Mouse (Mus musculus) embryonic stem cell, embryonic (primary cell): ENCODE data around the gene Zdhhc13.

Experiments used
- CTCF ChIA-PET, 4 experiments: fragments of 300-600 bp in 2 of 4; fragments of 350-600 bp in 2 of 4; sonication (Branson Sonifier 250); formaldehyde crosslinking; loops; one replicate each; lab custom pipeline; 2022; ENCODE audit warnings: inconsistent platforms in 2 of 4; lab: Charles Lee
- POLR2A ChIA-PET, 4 experiments: fragments of 300-600 bp in 2 of 4; fragments of 350-600 bp in 2 of 4; sonication (Branson Sonifier 250); formaldehyde crosslinking; loops; one replicate each; lab custom pipeline; 2022; ENCODE audit warnings: antibody characterized with exemption in 4 of 4, inconsistent platforms in 1 of 4; lab: Charles Lee

Zdhhc13 gene

DNA sequence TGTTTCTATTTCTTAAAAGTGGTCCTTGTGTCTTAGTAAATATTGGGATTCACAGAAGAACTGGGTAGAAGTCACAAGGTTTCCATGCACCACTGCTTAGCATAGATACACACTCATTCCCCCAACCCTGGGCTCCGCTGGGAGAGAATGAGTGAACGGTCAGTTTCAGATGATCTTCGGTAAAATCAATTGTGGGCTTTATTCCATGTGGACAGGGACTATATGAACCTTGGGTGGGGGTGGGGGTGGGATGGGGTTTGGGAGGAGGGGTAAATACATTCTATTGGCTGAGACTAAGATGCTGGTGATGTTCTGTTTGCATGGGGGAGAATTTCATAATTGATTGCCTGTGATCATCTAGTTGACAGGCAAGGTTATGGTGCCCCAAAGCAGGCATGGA lies 66.7 kb downstream of the Zdhhc13 start:
- POLR2A ChIA-PET: no interaction called here
- CTCF ChIA-PET: no interaction called here

DNA sequence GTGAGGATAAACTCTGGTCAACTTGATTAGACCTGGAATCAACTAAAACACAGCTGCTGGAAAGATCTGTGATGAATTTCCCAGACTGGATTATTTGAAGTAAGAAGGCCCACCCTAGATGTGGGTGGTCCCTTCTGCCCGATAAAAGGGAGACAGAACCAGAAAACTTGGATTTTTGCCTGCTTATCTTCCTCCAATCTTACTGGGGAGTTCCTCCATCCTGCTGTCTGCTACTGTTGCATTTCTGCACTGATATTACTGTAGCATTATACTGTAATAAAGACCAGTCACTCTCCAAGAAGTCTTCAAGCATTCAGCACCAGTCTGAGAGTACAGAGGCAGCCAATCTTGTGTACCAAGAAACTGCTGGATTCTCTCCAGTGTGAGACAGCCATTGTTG lies 69.5 kb downstream of the Zdhhc13 start:
- CTCF ChIA-PET: no interaction called here
- POLR2A ChIA-PET: interaction anchor here in 1 of 4 experiments (1.6 kb wide), 1 partner anchor 18 kb away, joined by 3 read pairs; no protein-coding TSS in a partner anchor

DNA sequence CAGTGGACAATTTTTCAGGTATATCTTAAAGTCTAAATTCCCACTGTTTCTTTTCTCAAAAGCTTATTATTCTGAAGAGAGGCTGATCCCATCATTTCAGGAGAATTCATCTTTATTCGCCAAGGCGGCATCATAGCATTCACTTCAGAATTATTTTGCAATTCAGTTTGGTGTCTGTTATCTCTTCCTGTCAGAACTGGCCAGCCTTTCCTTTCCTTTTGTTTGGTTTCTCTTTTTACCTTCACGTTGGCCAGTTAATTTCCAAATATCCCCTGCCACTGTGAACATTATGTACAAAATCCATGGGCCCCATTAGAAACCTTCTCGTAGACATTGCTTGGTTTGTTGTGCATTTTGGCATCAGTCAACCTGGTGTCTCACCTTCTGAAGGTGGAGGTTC lies 70.6 kb downstream of the Zdhhc13 start:
- ChIA-PET CTCF (no interaction called here), POLR2A (interaction anchor here in 1 of 4 experiments (0.9 kb wide), 1 partner anchor 14 kb away, joined by 4 read pairs; no protein-coding TSS in a partner anchor)

DNA sequence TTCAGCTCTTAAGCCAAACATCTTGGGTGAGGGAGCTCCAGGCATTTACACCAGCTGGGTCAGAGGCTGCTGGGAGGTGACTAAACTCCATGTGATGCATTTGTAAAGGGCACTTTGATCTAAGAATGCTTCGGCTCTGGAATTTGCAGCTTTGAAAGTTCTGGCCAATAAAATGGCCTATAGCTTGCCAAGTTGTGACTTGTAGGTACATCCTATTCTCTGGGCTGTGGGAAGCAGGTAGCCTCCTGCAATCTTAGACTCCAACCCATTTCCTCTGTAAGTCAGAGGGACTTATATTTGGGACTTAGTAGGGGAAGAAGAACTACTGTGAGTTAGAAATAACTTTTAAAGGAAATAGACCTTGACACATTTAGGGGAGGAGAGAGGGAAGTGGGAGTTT lies 72.1 kb downstream of the Zdhhc13 start:
- ChIA-PET POLR2A (interaction anchor here in 2 of 4 experiments (0.6 to 1.6 kb wide), 2 partner anchors 13 to 33 kb away, joined by 3 to 4 read pairs; no protein-coding TSS in a partner anchor), CTCF (interaction anchor here in 2 of 4 experiments (0.5 to 0.6 kb wide), 2 partner anchors 21 to 1068 kb away, joined by 4 to 6 read pairs; no protein-coding TSS in a partner anchor)

DNA sequence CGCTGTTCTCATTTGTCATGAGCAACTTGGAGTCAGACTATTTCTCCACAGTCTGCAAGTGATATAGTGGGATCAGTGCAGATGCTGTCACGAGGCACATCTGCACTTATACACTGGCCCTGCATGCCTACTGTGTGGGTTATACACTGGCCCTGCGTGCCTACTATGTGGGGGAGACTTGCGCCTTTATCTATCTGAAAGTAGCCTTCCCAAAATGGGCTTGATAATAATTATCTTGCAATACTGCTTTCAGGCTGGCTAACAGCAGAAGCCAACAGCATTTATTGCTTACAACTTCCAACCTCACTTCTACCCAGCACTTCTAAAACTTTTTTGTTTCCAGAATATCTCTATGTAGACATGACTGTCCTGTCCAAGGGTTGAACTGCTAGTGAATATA lies 73.0 kb downstream of the Zdhhc13 start:
- ChIA-PET CTCF (no interaction called here), POLR2A (interaction anchor here in 2 of 4 experiments (0.6 to 1.6 kb wide), 2 partner anchors 12 to 33 kb away, joined by 3 to 4 read pairs; no protein-coding TSS in a partner anchor)

DNA sequence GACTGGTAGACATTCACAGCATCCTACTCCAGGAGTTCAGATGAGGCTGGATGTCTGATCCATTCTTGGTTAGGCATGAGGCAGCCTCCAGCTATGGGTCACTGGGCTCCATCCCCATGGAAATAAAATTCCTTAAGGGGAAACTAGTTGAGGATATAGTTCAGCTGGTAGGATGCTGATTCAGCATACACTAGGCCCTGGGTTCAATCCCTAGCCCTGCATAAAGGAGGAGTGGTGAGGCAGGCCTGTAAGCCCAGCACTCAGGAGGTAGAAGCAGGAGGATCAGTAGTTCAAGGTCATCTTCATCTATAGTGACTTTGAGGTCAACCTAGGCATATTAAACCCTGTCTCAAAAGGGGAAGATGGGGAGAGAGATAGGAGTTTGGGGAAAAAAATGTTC lies 75.4 kb downstream of the Zdhhc13 start:
- POLR2A ChIA-PET: no interaction called here
- CTCF ChIA-PET: interaction anchor here in 1 of 4 experiments (0.5 kb wide), 1 partner anchor 12 kb away, joined by 3 read pairs; no protein-coding TSS in a partner anchor

DNA sequence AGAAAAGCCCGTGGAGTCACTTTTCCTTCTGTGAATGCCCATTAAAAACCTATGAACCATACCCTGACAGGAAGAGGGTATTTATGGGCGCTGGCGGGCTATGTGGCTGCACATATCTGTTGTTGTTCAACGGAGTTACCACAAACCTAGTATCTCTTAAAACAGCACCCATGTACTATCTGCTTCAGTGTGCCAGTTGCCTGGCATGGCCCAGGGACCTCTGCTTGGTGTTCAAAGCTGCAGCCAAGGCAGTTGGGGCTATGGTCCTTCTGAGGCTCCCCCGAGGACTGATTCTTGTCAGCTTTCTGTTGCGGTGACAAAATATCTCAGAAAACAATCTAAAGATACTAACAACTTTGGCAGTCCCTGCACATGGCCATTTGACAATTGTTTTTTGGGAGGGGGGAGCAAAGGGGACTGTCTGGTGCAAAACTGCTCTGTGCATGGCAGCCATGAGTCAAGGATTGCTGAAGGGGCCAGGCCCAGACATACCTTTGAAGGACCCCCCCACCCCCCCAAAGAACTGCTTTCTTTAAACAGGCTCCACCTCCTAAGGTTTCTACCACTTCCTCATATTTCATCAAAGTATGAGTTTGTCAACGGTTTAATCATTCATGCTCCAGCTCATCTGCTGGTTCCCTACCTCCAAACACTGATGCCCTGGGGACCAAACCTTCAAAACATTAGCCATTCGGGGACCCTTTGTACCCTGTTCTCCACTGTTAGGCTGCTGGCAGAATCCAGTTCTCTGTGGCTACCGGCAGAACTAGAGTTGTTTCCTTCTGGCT lies 76.1 kb downstream of the Zdhhc13 start:
- ChIA-PET CTCF (no interaction called here), POLR2A (interaction anchor here in 1 of 4 experiments (0.6 kb wide), 1 partner anchor 280 kb away, joined by 8 read pairs; no protein-coding TSS in a partner anchor)

DNA sequence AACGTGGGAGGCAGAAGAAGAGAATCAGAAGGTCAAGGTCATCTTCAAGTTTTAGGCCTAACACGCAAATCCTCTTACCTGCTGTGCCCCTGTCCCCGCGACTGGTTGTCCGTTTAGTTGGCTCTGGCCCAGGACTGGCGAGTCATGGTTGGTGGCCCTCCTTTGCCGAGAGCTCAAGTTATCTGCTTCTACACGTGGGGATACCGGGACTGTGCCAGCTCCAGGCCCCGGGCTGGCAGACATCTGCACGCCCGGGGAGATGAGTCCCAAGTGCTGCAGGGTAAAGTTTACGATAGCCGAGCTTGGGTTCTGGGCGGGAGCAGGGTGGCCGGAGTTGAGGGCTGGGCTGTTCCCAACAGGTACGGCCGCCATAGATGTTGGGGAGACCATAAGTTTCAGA lies 78.8 kb downstream of the Zdhhc13 start:
- ChIA-PET POLR2A (interaction anchor here in 2 of 4 experiments (0.8 to 2.7 kb wide), 4 partner anchors 13 to 33 kb away, joined by 3 to 6 read pairs (median 3); partner anchors contain the start of gene E2f8 (in 2 of the 2)), CTCF (interaction anchor here in 1 of 4 experiments (0.6 to 1.2 kb wide), 2 partner anchors 9 to 383 kb away, joined by 3 read pairs; no protein-coding TSS in a partner anchor)

DNA sequence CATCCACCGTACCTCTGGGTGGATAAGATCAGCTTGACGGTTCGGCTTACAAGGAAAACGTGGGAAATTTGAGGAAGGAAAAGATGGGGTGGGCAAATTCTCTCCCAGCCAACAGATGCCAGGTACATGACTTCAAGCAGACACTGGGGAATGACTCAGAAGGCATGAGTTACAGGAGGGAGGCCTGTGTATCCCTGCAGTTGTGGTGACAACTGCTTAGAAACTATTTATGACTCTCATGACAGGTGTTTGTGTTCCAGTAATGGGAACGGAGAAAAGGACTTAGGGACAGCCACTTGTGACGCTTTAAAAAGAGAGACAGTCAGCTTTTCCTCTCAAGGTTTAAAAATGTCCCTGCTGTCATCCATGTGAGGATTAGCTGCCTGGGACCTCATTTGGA lies 81.3 kb downstream of the Zdhhc13 start:
- ChIA-PET POLR2A (interaction anchor here in 2 of 4 experiments (1.4 to 2.3 kb wide), 2 partner anchors 11 kb away, joined by 4 to 9 read pairs; partner anchors contain the start of gene E2f8 (in 2 of the 2)), CTCF (interaction anchor here in 1 of 4 experiments (1.1 to 1.2 kb wide), 2 partner anchors 23 to 122 kb away, joined by 3 read pairs; no protein-coding TSS in a partner anchor)

DNA sequence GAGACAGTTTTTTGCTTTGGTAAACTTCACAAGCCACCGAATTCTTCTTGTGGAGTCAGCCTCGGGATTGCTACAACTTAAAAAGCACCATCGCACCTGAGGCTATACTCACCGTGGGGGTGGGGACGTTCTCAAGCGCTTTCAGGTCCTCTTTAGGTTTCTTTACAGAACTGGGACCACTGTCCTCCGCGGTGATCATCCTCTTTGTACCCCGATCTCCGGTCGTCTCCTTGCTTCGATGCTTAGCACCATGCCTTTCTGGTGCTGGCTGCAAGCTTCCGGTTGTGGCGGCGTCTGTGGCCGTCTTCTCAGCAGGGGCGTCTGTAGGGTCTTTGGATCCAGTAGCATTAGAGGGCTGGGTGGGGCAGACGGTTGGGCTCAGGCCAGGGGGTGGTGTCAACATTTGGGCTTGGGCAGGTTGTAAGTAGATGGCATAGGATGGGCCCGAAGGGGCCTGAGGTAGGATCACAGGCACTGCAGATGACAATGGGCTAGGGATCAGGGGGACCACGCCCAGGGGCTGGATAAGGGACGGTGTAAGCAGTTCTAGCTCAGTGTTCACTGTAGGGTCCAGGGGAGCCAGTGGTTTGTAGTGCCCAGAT lies 81.9 kb downstream of the Zdhhc13 start:
- CTCF ChIA-PET: interaction anchor here in 2 of 4 experiments (1.0 to 1.3 kb wide), 3 partner anchors 23 to 32 kb away, joined by 3 read pairs; no protein-coding TSS in a partner anchor

DNA sequence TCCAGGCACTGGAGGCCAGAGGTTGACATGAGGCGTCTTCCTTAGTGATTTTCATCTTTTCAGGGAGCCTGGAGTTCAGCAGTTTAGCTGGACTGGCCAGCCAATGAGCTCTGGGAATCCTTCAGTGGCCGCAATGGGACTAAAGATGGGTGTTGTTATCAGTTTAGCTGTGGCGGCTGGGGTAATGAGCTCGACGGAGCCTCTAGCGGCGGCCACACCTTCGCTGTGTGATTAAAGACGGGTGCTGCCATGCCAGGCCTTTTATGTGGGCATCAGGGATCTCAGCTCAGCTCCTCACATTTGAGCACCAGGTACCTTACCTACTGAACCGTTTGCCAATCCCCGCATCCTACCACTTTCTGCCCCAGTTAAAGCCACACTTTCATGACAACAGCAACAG lies 82.5 kb downstream of the Zdhhc13 start:
- ChIA-PET CTCF (interaction anchor here in 3 of 4 experiments (0.5 to 1.3 kb wide), 4 partner anchors 11 to 33 kb away, joined by 3 to 7 read pairs (median 3); no protein-coding TSS in a partner anchor), POLR2A (interaction anchor here in 2 of 4 experiments (1.3 to 2.3 kb wide), 3 partner anchors 8 to 15 kb away, joined by 4 to 9 read pairs (median 4); partner anchors contain the start of gene E2f8 (in 1 of the 2))

More for the DNA sequence above, 81.9 kb downstream of the Zdhhc13 start:
- POLR2A ChIA-PET: interaction anchor here in 2 of 4 experiments (1.3 to 2.3 kb wide), 2 partner anchors 8 to 11 kb away, joined by 4 to 9 read pairs; partner anchors contain the start of gene E2f8 (in 1 of the 2)

DNA sequence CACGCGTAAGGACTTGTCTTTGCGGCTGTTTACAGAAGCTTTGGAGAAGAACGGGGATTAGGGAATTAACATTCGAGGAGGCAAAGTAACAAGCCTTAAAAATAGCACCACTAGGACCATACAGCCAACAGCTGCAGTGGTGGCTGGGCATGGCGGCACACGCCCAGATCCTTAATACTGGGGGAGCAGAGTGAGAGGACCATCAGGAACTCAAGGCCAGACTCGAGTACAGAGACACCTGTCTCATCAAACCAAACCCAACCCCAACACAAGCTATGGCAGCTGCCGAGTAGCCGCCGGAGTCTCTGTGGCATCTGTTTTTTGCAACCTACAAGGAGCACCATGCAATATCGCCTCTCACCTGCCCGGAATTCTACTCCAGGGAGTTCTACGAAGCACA lies 86.3 kb downstream of the Zdhhc13 start:
- ChIA-PET CTCF (interaction anchor here in 1 of 4 experiments (3.0 kb wide), 1 partner anchor 125 kb away, joined by 8 read pairs; no protein-coding TSS in a partner anchor), POLR2A (interaction anchor here in 1 of 4 experiments (1.5 kb wide), 1 partner anchor 24 kb away, joined by 3 read pairs; no protein-coding TSS in a partner anchor)

DNA sequence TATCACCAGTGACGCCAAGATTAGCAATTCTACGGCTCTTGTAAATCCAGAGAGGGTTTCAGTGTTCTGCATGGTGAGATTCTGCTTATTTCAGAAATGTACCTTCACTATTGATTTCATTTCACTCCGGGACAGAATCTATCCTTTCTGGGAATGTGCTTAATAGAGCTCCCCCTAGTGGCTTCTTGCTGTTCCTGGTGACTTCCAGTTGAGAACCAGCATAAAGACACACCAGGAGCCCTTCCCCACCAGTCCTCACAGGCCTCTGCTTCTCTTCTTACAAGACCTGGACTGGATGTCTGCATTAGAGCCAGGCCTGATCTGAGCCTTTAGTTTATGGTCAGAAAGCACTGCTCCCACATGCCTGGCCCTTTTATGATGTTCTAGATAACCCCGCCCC lies 87.7 kb downstream of the Zdhhc13 start:
- CTCF ChIA-PET: interaction anchor here (0.5 to 3.0 kb wide), 12 partner anchors 9 to 1790 kb away, joined by 3 to 8 read pairs (median 4); no protein-coding TSS in a partner anchor
- POLR2A ChIA-PET: interaction anchor here in 2 of 4 experiments (0.6 to 2.2 kb wide), 2 partner anchors 86 to 525 kb away, joined by 5 to 8 read pairs; no protein-coding TSS in a partner anchor
